11 mouse cellular contexts compared by ENCODE assay signal in genomic region chr2:64075873-64076272, GRCm38 (mm10). TPM values are rescaled to one million over a fixed set of nuclear protein-coding genes. Genes with fewer than 3 reads are reported as not detected.
DNase-seq lines count a peak whose midpoint lies in the region; ATAC-seq and TF ChIP-seq lines count a peak whose summit lies in the region.
"Had no signal": no experiment of that assay in that cellular context is flagged by ENCODE, and none has a peak within 500 bp of the region (broad histone marks: within the 10 kb centered on the region; RNA-seq: fewer than 3 reads in every experiment).

No protein-coding gene starts in this region.

- H3K27ac ChIP-seq in heart, embryonic 14.5 days (replicated peaks in 1 of 2; ENCODE audit: control insufficient read depth in 1 of 2, insufficient read depth in 1 of 2, low read depth in 2 of 2, low read length in 2 of 2), result peak overlapping the region; percentile 57 to 64
- no peak overlapping the region for H3K27ac ChIP-seq in lung, postnatal 0 days (ENCODE audit: low read length)
- H3K27ac ChIP-seq in neural tube, embryonic 15.5 days (replicated peaks), result no peak overlapping the region; the same call in 1 of the 2 replicates
- H3K27ac ChIP-seq: liver, embryonic 13.5 days had no signal

- no peaks in the 10 kb centered on the region for H3K36me3 ChIP-seq in heart, embryonic 14.5 days (ENCODE audit: control insufficient read depth, insufficient read depth, low read length)
- no peaks in the 10 kb centered on the region for H3K36me3 ChIP-seq in lung, postnatal 0 days (ENCODE audit: insufficient read depth, low read length)
- H3K36me3 ChIP-seq in neural tube, embryonic 15.5 days, result no peaks in the 10 kb centered on the region
- H3K36me3 ChIP-seq: liver, embryonic 13.5 days had no signal

- H3K9me3 ChIP-seq in heart, embryonic 14.5 days (ENCODE audit: control insufficient read depth, low read length), result no peaks in the 10 kb centered on the region
- no peaks in the 10 kb centered on the region for H3K9me3 ChIP-seq in lung, postnatal 0 days (ENCODE audit: low read length)
- H3K9me3 ChIP-seq in neural tube, embryonic 15.5 days (replicated peaks), result no peaks in the 10 kb centered on the region
- H3K9me3 ChIP-seq: liver, embryonic 13.5 days had no signal

- H3K4me2 ChIP-seq in heart, embryonic 14.5 days (ENCODE audit: low read length), result peak overlapping the region; percentile 60
- H3K4me2 ChIP-seq in lung, postnatal 0 days (replicated peaks; ENCODE audit: low read depth, low read length), result peak overlapping the region; percentile 9
- peak overlapping the region; percentile 57 for H3K4me2 ChIP-seq in neural tube, embryonic 15.5 days
- H3K4me2 ChIP-seq: liver, embryonic 13.5 days had no signal

- TF ChIP-seq CTCF in lung, postnatal 0 days (IDR thresholded peaks at IDR 0.05), result no peak

- intact Hi-C loops in heart, postnatal 36 days (cut with DNase I), result no loop called here
- intact Hi-C loops in left cerebral cortex, postnatal 36 days (cut with DNase I), result no loop called here

- no peaks in the 10 kb centered on the region for H3K27me3 ChIP-seq in heart, embryonic 14.5 days (ENCODE audit: control insufficient read depth, insufficient read depth, low read length)
- H3K27me3 ChIP-seq in lung, postnatal 0 days (replicated peaks; ENCODE audit: insufficient read depth, low read length), result no peaks in the 10 kb centered on the region
- H3K27me3 ChIP-seq in neural tube, embryonic 15.5 days (replicated peaks), result no peaks in the 10 kb centered on the region
- H3K27me3 ChIP-seq: liver, embryonic 13.5 days had no signal

- H3K9ac ChIP-seq in heart, embryonic 14.5 days (ENCODE audit: low read length), result peak overlapping the region; percentile 49
- H3K9ac ChIP-seq in lung, postnatal 0 days (replicated peaks; ENCODE audit: low read depth), result no peak overlapping the region
- peak overlapping the region; percentile 21; the same call in 1 of the 2 replicates for H3K9ac ChIP-seq in neural tube, embryonic 15.5 days (replicated peaks)
- H3K9ac ChIP-seq: liver, embryonic 13.5 days had no signal

- H3K4me1 ChIP-seq in heart, embryonic 14.5 days (ENCODE audit: control insufficient read depth in 2 of 2, insufficient read depth in 2 of 2, low read length in 2 of 2), result peaks cover 17 to 51% of the 10 kb centered on the region in 2 experiments
- no peaks in the 10 kb centered on the region for H3K4me1 ChIP-seq in lung, postnatal 0 days (ENCODE audit: insufficient read depth, low read depth, low read length)
- peaks cover 48% of the 10 kb centered on the region for H3K4me1 ChIP-seq in neural tube, embryonic 15.5 days
- H3K4me1 ChIP-seq: liver, embryonic 13.5 days had no signal

- TF ChIP-seq EP300 in lung, postnatal 0 days (IDR thresholded peaks at IDR 0.05), result no peak

- H3K4me3 ChIP-seq in heart, embryonic 14.5 days (ENCODE audit: control insufficient read depth in 1 of 2, insufficient read depth in 1 of 2, low read depth in 1 of 2, low read length in 2 of 2), result peak overlapping the region; percentile 18 to 22; a peak in 3 of 4 replicates
- no peak overlapping the region for H3K4me3 ChIP-seq in lung, postnatal 0 days (ENCODE audit: low read depth, low read length)
- H3K4me3 ChIP-seq in neural tube, embryonic 15.5 days (replicated peaks), result 0 out of 2 replicates have a peak overlapping the region, but pooled peaks have one; percentile 30
- H3K4me3 ChIP-seq: liver, embryonic 13.5 days had no signal

- no peak for ATAC-seq in heart, embryonic 14.5 days (ENCODE audit: insufficient number of reproducible peaks, insufficient read depth, low FRiP score, low read depth)
- no peak for ATAC-seq in lung, postnatal 0 days
- no peak for ATAC-seq in neural tube, embryonic 15.5 days (ENCODE audit: low FRiP score)

- no peak for DNase-seq in heart, postnatal 36 days
- DNase-seq in lung, postnatal 0 days (ENCODE audit: low spot score), result no peak
- no peak for DNase-seq in lung, postnatal 25 days (ENCODE audit: low spot score)
- DNase-seq in heart, postnatal 4 days, result peak; percentile 32
- no peak for DNase-seq in MN1 (ENCODE audit: low spot score)
- DNase-seq in left cerebral cortex, postnatal 36 days (ENCODE audit: low spot score in 2 of 2), result no peak
- DNase-seq: gastrocnemius, postnatal 25 days; liver, embryonic 13.5 days; thymus, postnatal 36 days had no signal

- WGBS in heart, embryonic 14.5 days, result 14% methylated on average over 6 of the region's 6 CpGs
- WGBS in lung, postnatal 0 days, result 46% methylated on average over 6 of the region's 6 CpGs
- WGBS in neural tube, embryonic 15.5 days, result 40% methylated on average over 6 of the region's 6 CpGs

RNA-seq across cellular contexts. Expression of gene Fign, which starts 22.0 kb away (rescaled TPM):
- 8.6 and 11.9 TPM in 2 replicates for polyA plus RNA-seq in heart, embryonic 14.5 days (2014; fragmentation: Nextera tagmentation; extraction: Ambion mirVana)
- 10 to 100 TPM; 12.5 to 18.4 TPM for total RNA-seq in heart, postnatal 36 days (2021)
- polyA plus RNA-seq in lung, postnatal 0 days (2015; fragmentation: Nextera tagmentation; extraction: Ambion mirVana), result 1.5 and 2.0 TPM in 2 replicates
- 10 to 100 TPM in 1 of 2 experiments, 1 to 10 TPM in 1; 8.5 to 10.7 TPM for total RNA-seq in heart, postnatal 4 days (2021)
- 8.6 and 11.0 TPM in 2 replicates for polyA plus RNA-seq in neural tube, embryonic 15.5 days (2015; fragmentation: Nextera tagmentation; extraction: Ambion mirVana)
- 1 to 10 TPM; 2.3 to 5.0 TPM for total RNA-seq in left cerebral cortex, postnatal 36 days (2021)

Comparison
In these comparisons a context has a peak if more than half of its experiments do, and no peak if none do; other contexts are left out.
1. H3K27ac ChIP-seq: peak in heart, embryonic 14.5 days (2 of 2); none in lung, postnatal 0 days (single experiment) and neural tube, embryonic 15.5 days (single experiment).
2. H3K4me2 ChIP-seq: peak in every context shown above with its lines; median percentile 60 in heart, embryonic 14.5 days; 57 in neural tube, embryonic 15.5 days; 9 in lung, postnatal 0 days.